Mouse (Mus musculus): ENCODE data around the gene Dact2. TPM values are rescaled to one million over a fixed set of nuclear protein-coding genes. Genes with fewer than 3 reads are reported as not detected.
A peak's percentile ranks its signal among the peaks of the same experiment; 100 is the strongest.

Dact2 gene
- polyA plus RNA-seq, 1 experiment, result 1.6 TPM

DNA sequence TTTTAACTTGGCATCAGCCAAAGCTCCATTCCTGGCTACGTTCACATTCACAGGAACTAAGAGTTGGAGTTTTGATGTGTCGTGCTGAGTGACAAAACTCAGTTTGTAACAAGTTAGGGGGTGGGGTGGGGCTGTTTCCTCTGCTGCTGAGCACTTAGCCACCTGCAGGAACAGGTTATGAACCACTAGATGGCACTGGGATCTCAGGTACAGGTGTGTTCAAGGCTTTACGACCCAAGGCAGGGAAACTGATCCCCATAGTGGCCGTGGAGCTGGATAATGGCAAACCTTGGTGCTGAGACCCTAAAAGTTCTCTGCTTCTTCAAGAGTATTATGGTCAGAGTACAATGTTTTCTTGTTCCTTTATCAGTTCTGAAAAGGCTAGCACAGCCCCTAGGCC is 29.6 kb upstream of the Dact2 start:
- no peaks in the 10 kb centered on the region for H3K79me3 ChIP-seq (ENCODE audit: low read depth)
- H3K36me3 ChIP-seq (ENCODE audit: control insufficient read depth, insufficient read depth), result no peaks in the 10 kb centered on the region
- H3K27me3 ChIP-seq (ENCODE audit: control insufficient read depth, insufficient read depth, insufficient read length), result no peaks in the 10 kb centered on the region
- H3K79me2 ChIP-seq (ENCODE audit: control insufficient read depth, insufficient read depth), result no peaks in the 10 kb centered on the region
- TF ChIP-seq FOSL1 (IDR thresholded peaks at IDR 0.05; ENCODE audit: insufficient read depth, low read length, poor library complexity, severe bottlenecking) (no peak), CEBPB (IDR thresholded peaks at IDR 0.05; ENCODE audit: low read depth) (no peak), MYOG (IDR thresholded peaks at IDR 0.05; ENCODE audit: control insufficient read depth, extremely low read depth, insufficient read length) (no peak), USF1 (IDR thresholded peaks at IDR 0.05; ENCODE audit: low read depth) (no peak), CTCF (IDR thresholded peaks at IDR 0.05; ENCODE audit: control insufficient read depth, insufficient read depth, insufficient read length) (no peak), MAX (IDR thresholded peaks at IDR 0.05) (no peak), MYOD1 (IDR thresholded peaks at IDR 0.05; ENCODE audit: control insufficient read depth, insufficient read length, low read depth) (no peak)
- no peak overlapping the region for H3ac ChIP-seq (ENCODE audit: control insufficient read depth, insufficient read length, low read depth)
- no peak overlapping the region for H3K4me3 ChIP-seq (ENCODE audit: insufficient read depth, poor library complexity, severe bottlenecking)

GRCm38 (mm10) chr17:14232629-14233028 is 28.5 kb upstream of the Dact2 start:
- H3K27me3 ChIP-seq (ENCODE audit: control insufficient read depth, insufficient read depth, insufficient read length), result no peaks in the 10 kb centered on the region
- no peaks in the 10 kb centered on the region for H3K79me3 ChIP-seq (ENCODE audit: low read depth)
- H3K79me2 ChIP-seq (ENCODE audit: control insufficient read depth, insufficient read depth), result no peaks in the 10 kb centered on the region
- H3ac ChIP-seq (ENCODE audit: control insufficient read depth, insufficient read length, low read depth), result no peak overlapping the region
- H3K4me3 ChIP-seq (ENCODE audit: insufficient read depth, poor library complexity, severe bottlenecking), result no peak overlapping the region
- H3K36me3 ChIP-seq (ENCODE audit: control insufficient read depth, insufficient read depth), result no peaks in the 10 kb centered on the region
- TF ChIP-seq CTCF (IDR thresholded peaks at IDR 0.05; ENCODE audit: control insufficient read depth, insufficient read depth, insufficient read length), result peak; percentile 71
- no peak for TF ChIP-seq FOSL1 (IDR thresholded peaks at IDR 0.05; ENCODE audit: insufficient read depth, low read length, poor library complexity, severe bottlenecking)

DNA sequence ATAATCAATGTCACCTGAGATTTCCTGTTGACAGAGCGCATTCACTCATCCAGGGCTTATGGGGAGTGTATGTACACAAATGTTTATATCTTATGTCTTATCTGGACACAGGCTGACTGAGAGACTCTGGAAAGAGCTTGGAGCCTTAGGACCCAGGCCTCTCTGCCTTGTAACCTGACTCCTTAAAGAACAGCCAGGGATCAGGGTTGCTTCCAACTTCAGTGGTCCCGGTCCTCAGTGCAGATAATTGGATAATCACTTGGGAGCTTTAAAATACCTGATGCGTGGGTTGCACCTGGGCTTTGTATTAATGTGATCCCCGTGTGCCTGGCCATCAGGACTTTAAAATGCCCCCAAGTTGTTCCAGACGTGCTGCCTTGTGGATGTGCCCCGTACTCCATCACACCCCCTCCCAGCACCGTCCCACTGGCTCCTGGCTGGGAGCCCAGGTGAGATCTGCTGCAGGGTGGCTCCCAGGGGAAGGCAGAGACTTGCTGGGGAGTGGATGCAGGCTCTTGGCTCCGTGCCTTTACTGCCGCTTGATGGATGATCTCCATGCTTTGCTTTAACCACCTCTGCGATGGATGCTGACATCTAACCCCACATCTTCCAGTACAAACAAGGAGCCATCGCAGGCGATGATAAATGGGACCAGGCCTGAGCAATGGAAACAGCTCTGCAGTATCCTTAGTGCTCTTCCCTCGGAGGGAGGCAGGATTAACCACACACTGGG is 26.8 kb upstream of the Dact2 start:
- Histone ChIP-seq H3K4me3 (ENCODE audit: insufficient read depth, poor library complexity, severe bottlenecking) (no peak overlapping the region), H3ac (ENCODE audit: control insufficient read depth, insufficient read length, low read depth) (no peak overlapping the region), H3K27me3 (ENCODE audit: control insufficient read depth, insufficient read depth, insufficient read length) (peaks cover 3% of the 10 kb centered on the region), H3K79me3 (ENCODE audit: low read depth) (no peaks in the 10 kb centered on the region), H3K36me3 (ENCODE audit: control insufficient read depth, insufficient read depth) (no peaks in the 10 kb centered on the region), H3K79me2 (ENCODE audit: control insufficient read depth, insufficient read depth) (no peaks in the 10 kb centered on the region)
- TF ChIP-seq MAX (IDR thresholded peaks at IDR 0.05) (no peak), USF1 (IDR thresholded peaks at IDR 0.05; ENCODE audit: low read depth) (no peak), CTCF (IDR thresholded peaks at IDR 0.05; ENCODE audit: control insufficient read depth, insufficient read depth, insufficient read length) (no peak), MYOG (IDR thresholded peaks at IDR 0.05; ENCODE audit: control insufficient read depth, extremely low read depth, insufficient read length) (no peak), MYOD1 (IDR thresholded peaks at IDR 0.05; ENCODE audit: control insufficient read depth, insufficient read length, low read depth) (no peak), FOSL1 (IDR thresholded peaks at IDR 0.05; ENCODE audit: insufficient read depth, low read length, poor library complexity, severe bottlenecking) (no peak), CEBPB (IDR thresholded peaks at IDR 0.05; ENCODE audit: low read depth) (no peak)

DNA sequence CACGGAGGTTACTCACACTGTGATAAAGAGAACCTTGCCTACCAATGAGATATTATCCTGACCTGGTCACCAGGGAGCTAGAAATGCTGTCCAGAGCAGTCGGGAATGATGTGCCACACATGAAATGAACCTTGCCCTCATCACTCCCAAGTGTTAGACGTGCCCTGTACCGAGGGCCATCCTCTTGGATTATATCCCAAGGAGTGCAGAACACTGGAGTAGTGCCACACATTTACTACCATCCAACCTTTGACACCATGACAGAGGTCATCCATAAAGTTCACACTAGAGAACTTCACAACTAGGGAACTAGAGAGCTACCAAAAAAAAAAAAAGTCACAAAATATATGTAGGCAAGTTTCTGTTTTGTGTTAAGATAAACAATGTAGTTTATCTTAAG is 24.3 kb upstream of the Dact2 start:
- Histone ChIP-seq H3K27me3 (ENCODE audit: control insufficient read depth, insufficient read depth, insufficient read length) (peaks cover 3% of the 10 kb centered on the region), H3K36me3 (ENCODE audit: control insufficient read depth, insufficient read depth) (no peaks in the 10 kb centered on the region), H3K79me2 (ENCODE audit: control insufficient read depth, insufficient read depth) (no peaks in the 10 kb centered on the region), H3ac (ENCODE audit: control insufficient read depth, insufficient read length, low read depth) (no peak overlapping the region), H3K4me3 (ENCODE audit: insufficient read depth, poor library complexity, severe bottlenecking) (no peak overlapping the region), H3K79me3 (ENCODE audit: low read depth) (no peaks in the 10 kb centered on the region)
- TF ChIP-seq FOSL1 (IDR thresholded peaks at IDR 0.05; ENCODE audit: insufficient read depth, low read length, poor library complexity, severe bottlenecking), result no peak
- TF ChIP-seq MYOG (IDR thresholded peaks at IDR 0.05; ENCODE audit: control insufficient read depth, extremely low read depth, insufficient read length), result no peak
- no peak for TF ChIP-seq CEBPB (IDR thresholded peaks at IDR 0.05; ENCODE audit: low read depth)
- TF ChIP-seq USF1 (IDR thresholded peaks at IDR 0.05; ENCODE audit: low read depth), result no peak
- TF ChIP-seq MYOD1 (IDR thresholded peaks at IDR 0.05; ENCODE audit: control insufficient read depth, insufficient read length, low read depth), result no peak
- TF ChIP-seq CTCF (IDR thresholded peaks at IDR 0.05; ENCODE audit: control insufficient read depth, insufficient read depth, insufficient read length), result no peak
- no peak for TF ChIP-seq MAX (IDR thresholded peaks at IDR 0.05)

DNA sequence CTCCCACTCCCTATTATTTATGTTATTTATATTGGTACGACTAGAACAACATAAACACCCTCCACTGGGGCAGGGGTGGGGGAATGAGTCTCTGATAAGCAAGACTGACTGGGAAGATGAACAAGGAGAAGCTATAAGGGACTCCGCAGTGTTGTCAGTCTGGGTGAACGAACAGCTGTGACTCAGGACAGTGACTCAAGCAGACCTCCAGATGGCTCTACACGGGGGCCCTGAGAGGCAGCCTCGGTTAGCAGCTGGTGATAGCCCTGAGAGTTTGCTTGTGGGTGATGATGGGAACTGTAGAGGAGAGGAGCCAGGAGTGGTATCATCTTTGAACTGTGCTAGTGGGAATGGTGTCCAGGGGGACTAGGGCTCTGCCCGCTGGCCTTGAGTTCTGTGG is 23.5 kb upstream of the Dact2 start:
- Histone ChIP-seq H3K79me2 (ENCODE audit: control insufficient read depth, insufficient read depth) (no peaks in the 10 kb centered on the region), H3ac (ENCODE audit: control insufficient read depth, insufficient read length, low read depth) (no peak overlapping the region), H3K27me3 (ENCODE audit: control insufficient read depth, insufficient read depth, insufficient read length) (peaks cover 3% of the 10 kb centered on the region), H3K4me3 (ENCODE audit: insufficient read depth, poor library complexity, severe bottlenecking) (no peak overlapping the region), H3K79me3 (ENCODE audit: low read depth) (no peaks in the 10 kb centered on the region), H3K36me3 (ENCODE audit: control insufficient read depth, insufficient read depth) (no peaks in the 10 kb centered on the region)
- TF ChIP-seq MYOD1 (IDR thresholded peaks at IDR 0.05; ENCODE audit: control insufficient read depth, insufficient read length, low read depth), result peak; percentile 38
- TF ChIP-seq CTCF (IDR thresholded peaks at IDR 0.05; ENCODE audit: control insufficient read depth, insufficient read depth, insufficient read length), result no peak

GRCm38 (mm10) chr17:14226778-14227177 is 22.7 kb upstream of the Dact2 start:
- no peaks in the 10 kb centered on the region for H3K79me2 ChIP-seq (ENCODE audit: control insufficient read depth, insufficient read depth)
- no peaks in the 10 kb centered on the region for H3K79me3 ChIP-seq (ENCODE audit: low read depth)
- no peak overlapping the region for H3ac ChIP-seq (ENCODE audit: control insufficient read depth, insufficient read length, low read depth)
- no peak for TF ChIP-seq FOSL1 (IDR thresholded peaks at IDR 0.05; ENCODE audit: insufficient read depth, low read length, poor library complexity, severe bottlenecking)
- no peak for TF ChIP-seq USF1 (IDR thresholded peaks at IDR 0.05; ENCODE audit: low read depth)
- peaks cover 3% of the 10 kb centered on the region for H3K27me3 ChIP-seq (ENCODE audit: control insufficient read depth, insufficient read depth, insufficient read length)
- H3K4me3 ChIP-seq (ENCODE audit: insufficient read depth, poor library complexity, severe bottlenecking), result no peak overlapping the region
- no peaks in the 10 kb centered on the region for H3K36me3 ChIP-seq (ENCODE audit: control insufficient read depth, insufficient read depth)

All from C2C12 (cell line).